Mouse (Mus musculus): ENCODE measurements around the gene Atrn.

GRCm38 (mm10) chr2:130950548-130950947 is 44.3 kb downstream of the Atrn start:
- TF ChIP-seq BHLHE40 (IDR thresholded peaks at IDR 0.05; ENCODE audit: low read depth, low read length) (no peak), CTCF (conservative IDR thresholded peaks at IDR 0.05 in 1 of 2, IDR thresholded peaks at IDR 0.05 in 1 of 2; ENCODE audit: low read depth in 2 of 2, low read length in 2 of 2) (peak; percentile 87 to 92), POLR2A (IDR thresholded peaks at IDR 0.05; ENCODE audit: low read depth, low read length) (no peak), GABPA (IDR thresholded peaks at IDR 0.05; ENCODE audit: insufficient replicate concordance, low read depth, low read length) (no peak), ZMIZ1 (IDR thresholded peaks at IDR 0.05; ENCODE audit: low read depth, low read length) (no peak)

All from CH12.LX (cell line).